Mouse (Mus musculus): Measurements from ENCODE around the gene Olfr1031. TPM values are rescaled to one million over a fixed set of nuclear protein-coding genes. Genes with fewer than 3 reads are reported as not detected.

The Olfr1031 gene
- not detected for polyA plus RNA-seq (2017; shearing (Covaris generic))

GRCm38 (mm10) chr2:85990004-85990403 is at the start of gene Olfr1031:
Olfr1031 (plus strand) TSS chr2:85990304.

GRCm38 (mm10) chr2:85950137-85950536 is 40.0 kb upstream of the Olfr1031 start, which contains the start of gene Olfr1028:
Olfr1028 (plus strand) TSS chr2:85950437.

GRCm38 (mm10) chr2:85973595-85973994 is 16.5 kb upstream of the Olfr1031 start, which contains the start of gene Olfr1029:
Olfr1029 (plus strand) TSS chr2:85973895.

GRCm38 (mm10) chr2:85978976-85979375 is 11.1 kb upstream of the Olfr1031 start, which contains the start of gene Olfr1030:
Olfr1030 (plus strand) TSS chr2:85979276.

GRCm38 (mm10) chr2:86005240-86005639 is 15.1 kb downstream of the Olfr1031 start, which contains the start of gene Olfr1032:
Olfr1032 (plus strand) TSS chr2:86005540.

GRCm38 (mm10) chr2:86020406-86020805 is 30.3 kb downstream of the Olfr1031 start, which contains the start of gene Olfr1033:
Olfr1033 (plus strand) TSS chr2:86020633.

Other genes starting within 250 kb of the Olfr1031 start
- under 1 TPM in 1 of 2 experiments, not detected in 1; 0.05 TPM for gene Olfr1012, start 227.5 kb upstream of the Olfr1031 start, polyA plus RNA-seq (2017; shearing (Covaris generic))
- gene Olfr1013, start 223.2 kb upstream of the Olfr1031 start, polyA plus RNA-seq (2017; shearing (Covaris generic)): not detected
- under 1 TPM in 1 of 2 experiments, not detected in 1; 0.17 TPM for gene Olfr1014, start 217.6 kb upstream of the Olfr1031 start, polyA plus RNA-seq (2017; shearing (Covaris generic))
- gene Olfr1015, start 208.3 kb upstream of the Olfr1031 start, polyA plus RNA-seq (2017; shearing (Covaris generic)): not detected
- under 1 TPM in 1 of 2 experiments, not detected in 1; 0.40 TPM for gene Olfr1016, start 187.8 kb upstream of the Olfr1031 start, polyA plus RNA-seq (2017; shearing (Covaris generic))
- under 1 TPM in 1 of 2 experiments, not detected in 1; 0.66 TPM for gene Olfr1018, start 171.8 kb upstream of the Olfr1031 start, polyA plus RNA-seq (2017; shearing (Covaris generic))
- not detected for gene Olfr1019, start 144.8 kb upstream of the Olfr1031 start, polyA plus RNA-seq (2017; shearing (Covaris generic))
- 1 to 10 TPM in 1 of 2 experiments, under 1 TPM in 1; 0.10 to 1.7 TPM for gene Olfr1020, start 143.3 kb upstream of the Olfr1031 start, polyA plus RNA-seq (2017; shearing (Covaris generic))
- not detected for gene Olfr1022, start 121.7 kb upstream of the Olfr1031 start, polyA plus RNA-seq (2017; shearing (Covaris generic))
- gene Olfr1023, start 104.7 kb upstream of the Olfr1031 start, polyA plus RNA-seq (2017; shearing (Covaris generic)): not detected
- not detected for gene Olfr1024, start 85.3 kb upstream of the Olfr1031 start, polyA plus RNA-seq (2017; shearing (Covaris generic))
- not detected for gene Olfr1025-ps1, start 75.1 kb upstream of the Olfr1031 start, polyA plus RNA-seq (2017; shearing (Covaris generic))
- 1 to 10 TPM in 1 of 2 experiments, not detected in 1; 1.2 TPM for gene Olfr1026, start 68.7 kb upstream of the Olfr1031 start, polyA plus RNA-seq (2017; shearing (Covaris generic))
- under 1 TPM in 1 of 2 experiments, not detected in 1; 0.66 TPM for gene Olfr1028, start 39.9 kb upstream of the Olfr1031 start, polyA plus RNA-seq (2017; shearing (Covaris generic))
- under 1 TPM; 0.07 to 0.39 TPM for gene Olfr1029, start 16.4 kb upstream of the Olfr1031 start, polyA plus RNA-seq (2017; shearing (Covaris generic))
- gene Olfr1030, start 11.0 kb upstream of the Olfr1031 start, polyA plus RNA-seq (2017; shearing (Covaris generic)): under 1 TPM; 0.37 to 0.62 TPM
- not detected for gene Olfr1032, start 15.2 kb downstream of the Olfr1031 start, polyA plus RNA-seq (2017; shearing (Covaris generic))
- 1 to 10 TPM; 1.7 to 5.1 TPM for gene Olfr1033, start 30.3 kb downstream of the Olfr1031 start, polyA plus RNA-seq (2017; shearing (Covaris generic))
- gene Olfr1034, start 55.6 kb downstream of the Olfr1031 start, polyA plus RNA-seq (2017; shearing (Covaris generic)): not detected
- gene Olfr1036, start 83.7 kb downstream of the Olfr1031 start, polyA plus RNA-seq (2017; shearing (Covaris generic)): under 1 TPM in 1 of 2 experiments, not detected in 1; 0.14 TPM
- gene Olfr1037, start 97.1 kb downstream of the Olfr1031 start, polyA plus RNA-seq (2017; shearing (Covaris generic)): not detected
- not detected for gene Olfr1039, start 145.6 kb downstream of the Olfr1031 start, polyA plus RNA-seq (2017; shearing (Covaris generic))
- gene Olfr1040, start 156.4 kb downstream of the Olfr1031 start, polyA plus RNA-seq (2017; shearing (Covaris generic)): not detected
- under 1 TPM; 0.12 to 0.98 TPM for gene Olfr1042, start 171.5 kb downstream of the Olfr1031 start, polyA plus RNA-seq (2017; shearing (Covaris generic))
- gene Olfr1043, start 177.2 kb downstream of the Olfr1031 start, polyA plus RNA-seq (2017; shearing (Covaris generic)): 1 to 10 TPM in 1 of 2 experiments, under 1 TPM in 1; 0.12 to 3.0 TPM
- under 1 TPM in 1 of 2 experiments, not detected in 1; 0.99 TPM for gene Olfr1044, start 187.5 kb downstream of the Olfr1031 start, polyA plus RNA-seq (2017; shearing (Covaris generic))
- under 1 TPM; 0.07 to 0.10 TPM for gene Olfr52, start 195.4 kb downstream of the Olfr1031 start, polyA plus RNA-seq (2017; shearing (Covaris generic))
- gene Olfr1045, start 212.7 kb downstream of the Olfr1031 start, polyA plus RNA-seq (2017; shearing (Covaris generic)): not detected
- gene Olfr1046, start 229.0 kb downstream of the Olfr1031 start, polyA plus RNA-seq (2017; shearing (Covaris generic)): not detected
- not detected for gene Olfr1047, start 241.1 kb downstream of the Olfr1031 start, polyA plus RNA-seq (2017; shearing (Covaris generic))
- not detected for gene Olfr1048, start 250.0 kb downstream of the Olfr1031 start, polyA plus RNA-seq (2017; shearing (Covaris generic))